Mouse (Mus musculus) lung, postnatal 0 days (tissue): ENCODE measurements around the gene Foxn4. TPM values are rescaled to one million over a fixed set of nuclear protein-coding genes. Genes with fewer than 3 reads are reported as not detected.
A peak's percentile ranks its signal among the peaks of the same experiment; 100 is the strongest.

ENCODE experiments used
- ATAC-seq: fragments of 200-750 bp; cut with Nextera tagmentation; 2 replicates; pipeline ENCODE4 v1.8.0; 2017; ENCODE audit warnings: moderate library complexity
- DNase-seq: peaks from one replicate; pipeline ENCODE4 v3.0.0-alpha.2; 2016; ENCODE audit warnings: low spot score
- H3K27ac ChIP-seq: fragments of 300-500 bp; sonication (generic); 2 replicates; pipeline ENCODE4 v1.5.1; 2014; ENCODE audit warnings: antibody characterized with exemption, mild to moderate bottlenecking, low read length, mixed read lengths
- H3K27me3 ChIP-seq: fragments of 300-500 bp; sonication (generic); replicated peaks from 2 replicates; pipeline ENCODE4 v1.6.1; 2014; ENCODE audit warnings: low read length, mixed read lengths; ENCODE audit not compliant: insufficient read depth
- H3K36me3 ChIP-seq: fragments of 300-500 bp; sonication (generic); 2 replicates; pipeline ENCODE4 v1.6.1; 2014; ENCODE audit warnings: low read length, mixed read lengths; ENCODE audit not compliant: insufficient read depth
- H3K4me1 ChIP-seq: fragments of 300-500 bp; sonication (generic); 2 replicates; pipeline ENCODE4 v1.6.1; 2014; ENCODE audit warnings: antibody characterized with exemption, low read depth, low read length, mixed read lengths; ENCODE audit not compliant: insufficient read depth
- H3K4me2 ChIP-seq: fragments of 300-500 bp; sonication (generic); replicated peaks from 2 replicates; pipeline ENCODE4 v1.6.1; 2014; ENCODE audit warnings: low read depth, mild to moderate bottlenecking, low read length, moderate library complexity, mixed read lengths
- H3K4me3 ChIP-seq: fragments of 300-500 bp; sonication (generic); 2 replicates; pipeline ENCODE4 v1.5.1; 2014; ENCODE audit warnings: low read depth, low read length
- H3K9ac ChIP-seq: fragments of 300-500 bp; sonication (generic); replicated peaks from 2 replicates; pipeline ENCODE4 v1.6.1; 2014; ENCODE audit warnings: low read depth, mild to moderate bottlenecking
- H3K9me3 ChIP-seq: fragments of 300-500 bp; sonication (generic); 2 replicates; pipeline ENCODE4 v1.6.1; 2016; ENCODE audit warnings: low read length, mixed read lengths
- CTCF ChIP-seq: IDR thresholded peaks from 2 replicates; pipeline ENCODE4 v1.5.1; 2016; ENCODE audit warnings: antibody characterized with exemption, mild to moderate bottlenecking
- EP300 ChIP-seq: IDR thresholded peaks from 2 replicates; pipeline ENCODE4 v1.6.1; 2016; ENCODE audit warnings: antibody characterized with exemption, mild to moderate bottlenecking, control low read depth
- WGBS: fragments of 180-500 bp; shearing (Covaris S2); extraction: QIAGEN DNeasy Blood & Tissue Kit; methylation state at CpG from one replicate; pipeline ENCODE4 v1.1.7; 2014; 5-methylcytosine and 5-hydroxymethylcytosine counted together
- polyA plus RNA-seq: library from polyadenylated mRNA; unstranded; fragments of >200 nt; fragmentation: Nextera tagmentation; extraction: Ambion mirVana; gene quantifications from 2 replicates; pipeline ENCODE4 v1.2.1, GENCODE M21; 2015

The Foxn4 gene
- polyA plus RNA-seq, 1 experiment from 2014 or later = 0.81 TPM

DNA sequence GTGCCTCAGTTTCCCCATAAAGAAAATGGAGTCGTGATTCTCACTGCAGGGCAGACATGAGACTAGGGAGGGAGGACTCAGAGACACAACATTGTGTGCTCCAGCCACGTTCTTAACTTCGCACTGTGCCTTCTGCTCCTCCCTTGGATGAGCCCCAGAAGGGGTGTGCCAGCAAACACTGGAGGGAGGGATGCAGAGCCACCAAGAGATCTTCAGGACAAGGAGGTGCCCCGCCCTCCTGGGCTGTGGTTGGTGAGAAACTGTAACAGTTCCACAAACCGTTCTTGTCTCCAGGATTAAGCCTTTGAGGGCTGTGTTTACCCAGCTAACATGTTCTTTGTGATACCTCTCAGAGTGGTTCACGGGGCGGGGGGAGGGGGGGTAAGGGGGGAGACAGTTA lies 5.0 kb downstream of the Foxn4 start:
- no peak for TF ChIP-seq EP300
- no peak for TF ChIP-seq CTCF
- Histone ChIP-seq H3K9me3 (no peaks in the 10 kb centered on the region), H3K4me2 (no peak overlapping the region), H3K27me3 (peaks cover 21% of the 10 kb centered on the region), H3K36me3 (no peaks in the 10 kb centered on the region), H3K9ac (no peak overlapping the region), H3K4me1 (peaks cover 9% of the 10 kb centered on the region; the same call in 1 of the 2 replicates), H3K27ac (no peak overlapping the region), H3K4me3 (no peak overlapping the region)
- ATAC-seq (peak; percentile 55), DNase-seq (peak; percentile 57)
- WGBS = 19% methylated on average over 7 of the region's 7 CpGs

DNA sequence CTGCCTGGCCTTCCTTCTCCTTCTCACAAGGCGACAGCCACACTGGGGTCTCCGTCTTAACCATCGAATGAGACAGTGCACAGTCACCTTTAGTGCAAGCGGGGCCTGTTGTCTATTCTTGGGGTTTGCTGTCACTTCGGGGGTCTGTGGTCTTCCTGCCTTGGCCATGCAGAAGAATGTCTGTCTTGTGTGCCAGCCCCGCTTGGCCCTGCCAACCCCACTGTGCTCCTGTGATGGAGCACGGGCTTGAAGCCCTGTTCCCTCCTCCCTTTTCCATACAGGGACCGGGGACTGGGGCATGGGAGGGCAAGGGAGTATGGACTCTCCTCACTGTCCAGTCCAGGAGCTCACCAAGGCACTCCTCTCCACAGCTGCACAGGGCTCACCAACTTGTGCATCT lies 8.8 kb downstream of the Foxn4 start:
- DNase-seq (no peak), ATAC-seq (no peak)
- Histone ChIP-seq H3K27ac (no peak overlapping the region), H3K4me3 (no peak overlapping the region), H3K4me1 (peaks cover under 1% of the 10 kb centered on the region; the same call in 1 of the 2 replicates), H3K27me3 (no peaks in the 10 kb centered on the region), H3K4me2 (no peak overlapping the region), H3K9ac (no peak overlapping the region), H3K9me3 (no peaks in the 10 kb centered on the region), H3K36me3 (no peaks in the 10 kb centered on the region)
- 78% methylated on average over 8 of the region's 8 CpGs for WGBS
- TF ChIP-seq EP300 (no peak), CTCF (no peak)

DNA sequence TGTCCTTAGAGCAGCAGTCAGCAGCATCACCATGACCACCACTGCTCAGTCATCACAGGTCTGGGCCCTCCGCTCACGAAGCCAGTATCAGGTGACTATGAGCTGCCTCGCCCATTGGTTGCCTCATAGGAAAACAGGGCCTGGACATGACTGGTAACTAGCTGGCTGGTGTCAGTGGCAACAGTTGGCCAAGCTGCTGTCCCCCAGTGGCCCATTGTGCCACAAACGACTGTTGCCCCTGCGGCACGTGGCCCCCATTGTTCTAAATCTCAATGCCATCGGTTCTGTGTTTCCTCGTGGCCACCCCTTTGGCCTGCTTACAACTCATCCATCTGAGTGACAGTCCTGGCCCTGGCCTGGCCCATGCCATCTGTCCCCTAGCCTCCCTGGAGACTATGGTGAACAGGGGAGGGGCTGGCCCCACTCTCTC lies 9.6 kb downstream of the Foxn4 start:
- no peaks in the 10 kb centered on the region for H3K4me1 ChIP-seq
- no peaks in the 10 kb centered on the region for H3K9me3 ChIP-seq

DNA sequence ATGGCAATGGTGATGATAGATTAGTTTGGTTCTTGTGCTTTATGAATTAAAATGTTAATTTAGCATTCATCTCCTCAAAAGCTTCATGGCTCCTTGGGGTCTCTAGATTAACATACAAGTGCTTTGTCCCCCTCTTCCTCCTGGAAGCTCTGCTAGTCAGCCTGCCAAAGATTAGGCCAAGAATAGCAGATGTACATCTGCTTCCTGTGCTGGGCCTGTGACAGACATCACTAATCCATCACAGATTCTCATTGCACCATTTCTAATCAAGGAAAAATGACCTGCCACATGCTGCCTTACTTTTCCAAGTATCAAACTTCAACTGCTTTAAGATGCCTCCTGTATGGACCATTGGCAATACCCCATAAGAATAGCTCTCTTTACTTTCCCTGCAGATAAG lies 12.1 kb downstream of the Foxn4 start:
- no peaks in the 10 kb centered on the region for H3K27me3 ChIP-seq
- no peak overlapping the region for H3K4me2 ChIP-seq
- no peak overlapping the region for H3K4me3 ChIP-seq
- no peaks in the 10 kb centered on the region for H3K9me3 ChIP-seq
- no peak overlapping the region for H3K9ac ChIP-seq
- H3K4me1 ChIP-seq = no peaks in the 10 kb centered on the region
- ATAC-seq = no peak
- H3K36me3 ChIP-seq = no peaks in the 10 kb centered on the region
- no peak for DNase-seq
- no peak overlapping the region for H3K27ac ChIP-seq
- TF ChIP-seq EP300 (no peak), CTCF (no peak)

More for the DNA sequence above, 9.6 kb downstream of the Foxn4 start:
- no peak overlapping the region for H3K27ac ChIP-seq
- no peaks in the 10 kb centered on the region for H3K27me3 ChIP-seq
- ATAC-seq = no peak
- no peak for DNase-seq
- no peak overlapping the region for H3K9ac ChIP-seq
- no peaks in the 10 kb centered on the region for H3K36me3 ChIP-seq
- TF ChIP-seq EP300 = no peak
- TF ChIP-seq CTCF = no peak
- H3K4me3 ChIP-seq = no peak overlapping the region
- WGBS = 69% methylated on average over 8 of the region's 8 CpGs
- H3K4me2 ChIP-seq = no peak overlapping the region

DNA sequence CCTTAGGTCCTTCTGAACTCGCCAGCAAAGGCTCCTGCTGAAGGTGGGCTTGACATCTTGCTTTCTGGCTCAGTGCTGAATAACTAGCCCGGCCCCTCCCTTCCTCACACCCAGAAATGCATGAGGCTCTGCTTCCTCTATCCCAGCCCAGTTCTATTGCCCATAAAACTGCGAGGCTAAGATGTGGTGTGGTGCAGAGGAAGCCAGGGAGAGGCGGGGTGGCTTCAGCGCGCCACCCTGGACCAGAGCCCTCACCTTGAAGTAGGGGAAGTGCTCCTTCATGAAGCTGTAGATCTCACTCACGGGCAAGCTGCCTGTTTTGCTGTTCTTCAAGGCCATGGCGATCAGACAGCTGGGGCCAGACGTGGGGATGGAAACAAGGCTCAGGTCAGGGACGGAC lies 14.1 kb downstream of the Foxn4 start:
- H3K4me1 ChIP-seq = no peaks in the 10 kb centered on the region
- no peak overlapping the region for H3K9ac ChIP-seq
- TF ChIP-seq CTCF (no peak), EP300 (no peak)
- no peak overlapping the region for H3K4me2 ChIP-seq
- WGBS = 51% methylated on average over 10 of the region's 10 CpGs
- no peaks in the 10 kb centered on the region for H3K36me3 ChIP-seq
- no peak for ATAC-seq
- no peak for DNase-seq
- H3K4me3 ChIP-seq = no peak overlapping the region
- H3K27ac ChIP-seq = no peak overlapping the region
- H3K9me3 ChIP-seq = no peaks in the 10 kb centered on the region
- H3K27me3 ChIP-seq = no peaks in the 10 kb centered on the region

DNA sequence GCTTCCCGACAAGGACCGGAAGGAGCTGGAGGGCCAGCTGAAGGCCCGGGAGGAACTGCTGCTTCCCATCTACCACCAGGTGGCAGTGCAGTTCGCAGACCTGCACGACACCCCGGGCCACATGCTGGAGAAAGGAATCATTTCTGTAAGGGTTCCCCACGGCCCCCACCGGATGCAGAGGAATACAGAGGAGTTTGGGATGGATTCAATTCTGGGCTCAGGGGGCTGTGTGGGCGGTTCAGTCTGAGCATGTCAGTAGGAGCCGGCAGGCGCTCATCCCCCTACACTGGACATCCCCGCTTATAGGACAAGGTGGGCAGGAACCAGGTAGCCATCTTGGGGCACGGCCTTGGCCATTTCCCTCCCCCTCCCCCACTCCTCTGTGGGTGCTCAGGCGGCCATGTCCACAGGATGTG lies 25.4 kb downstream of the Foxn4 start:
- peak; percentile 65 for ATAC-seq
- no peak overlapping the region for H3K4me3 ChIP-seq
- no peak overlapping the region for H3K9ac ChIP-seq
- peak; percentile 84 for DNase-seq
- H3K9me3 ChIP-seq = no peaks in the 10 kb centered on the region
- no peaks in the 10 kb centered on the region for H3K36me3 ChIP-seq
- no peaks in the 10 kb centered on the region for H3K27me3 ChIP-seq
- H3K4me2 ChIP-seq = no peak overlapping the region
- TF ChIP-seq EP300 (no peak), CTCF (peak; percentile 93)
- H3K27ac ChIP-seq = no peak overlapping the region
- WGBS = 11% methylated on average over 14 of the region's 14 CpGs
- H3K4me1 ChIP-seq = no peaks in the 10 kb centered on the region

DNA sequence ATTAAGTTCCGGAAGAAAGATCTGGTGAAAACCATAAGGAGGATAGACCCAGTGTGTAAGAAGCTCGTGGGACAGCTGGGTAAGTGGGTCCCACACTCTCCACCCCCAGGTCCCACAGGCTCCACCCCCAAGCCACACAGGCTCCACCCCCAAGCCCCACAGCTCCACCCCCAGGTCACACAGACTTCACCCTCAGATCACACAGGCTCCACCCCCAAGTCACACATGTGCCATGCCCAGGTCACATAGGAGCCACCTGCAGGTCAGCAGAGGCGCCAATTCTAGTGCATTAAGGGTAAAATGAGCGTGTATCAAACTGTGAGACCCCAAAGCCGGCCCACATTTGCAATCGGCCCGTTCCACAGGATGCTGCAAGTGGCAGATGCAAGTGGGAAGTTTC lies 27.1 kb downstream of the Foxn4 start:
- no peak overlapping the region for H3K4me3 ChIP-seq
- H3K4me1 ChIP-seq = no peaks in the 10 kb centered on the region
- DNase-seq = no peak
- H3K27me3 ChIP-seq = no peaks in the 10 kb centered on the region
- no peaks in the 10 kb centered on the region for H3K36me3 ChIP-seq
- 75% methylated on average over 7 of the region's 7 CpGs for WGBS
- no peak for ATAC-seq
- H3K4me2 ChIP-seq = no peak overlapping the region
- TF ChIP-seq CTCF = no peak
- no peak for TF ChIP-seq EP300
- no peaks in the 10 kb centered on the region for H3K9me3 ChIP-seq
- no peak overlapping the region for H3K27ac ChIP-seq
- H3K9ac ChIP-seq = no peak overlapping the region
